Mouse (Mus musculus) lung, postnatal 4 days (tissue): ENCODE results near the gene Pdzph1.

Experiments
- DNase-seq, 2 experiments: peaks; one replicate each; pipeline ENCODE4 v3.0.0; 2021

The Pdzph1 gene

DNA sequence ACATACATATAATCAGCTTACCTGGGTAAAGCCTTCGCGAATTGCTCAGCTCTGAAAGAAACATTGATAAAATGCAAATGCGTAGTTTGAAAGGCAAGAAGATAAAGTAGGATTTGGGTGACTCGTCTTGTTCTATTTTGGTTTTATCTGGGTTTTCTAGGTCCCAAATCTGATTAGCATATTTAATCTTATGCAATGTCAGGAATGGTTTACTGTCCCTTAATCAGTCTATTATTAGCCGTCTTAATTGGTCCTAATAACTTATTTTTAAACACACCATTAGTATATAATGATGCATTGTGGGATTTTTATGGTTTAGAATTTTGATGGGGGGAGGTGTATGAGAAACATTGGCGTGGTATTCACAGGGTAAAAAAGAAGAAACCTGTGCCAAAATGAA is at the start of gene Pdzph1:
Gene Pdzph1, minus strand, starts transcription at position 101 of the 400 bp plus-strand sequence.
- no peak for DNase-seq

DNA sequence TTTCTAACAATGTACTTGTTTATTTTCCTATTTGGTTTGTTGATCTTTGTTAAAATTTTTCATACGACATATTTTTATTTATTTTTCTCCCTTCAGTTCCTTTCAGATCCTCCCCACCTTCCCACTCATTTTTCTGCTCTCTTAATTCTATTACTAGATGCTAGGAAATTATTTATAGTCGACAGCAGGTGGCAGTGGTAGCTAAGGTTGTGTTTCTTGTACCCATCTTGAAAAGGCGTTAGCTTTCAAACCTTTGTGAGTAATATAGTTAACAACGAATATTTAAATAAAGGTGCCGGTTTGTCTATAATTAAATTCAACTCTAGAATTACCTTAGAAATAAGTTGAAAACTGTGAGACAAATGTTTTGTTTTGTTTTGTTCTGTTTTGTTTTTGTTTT is 48.6 kb upstream of the Pdzph1 start:
- no peak for DNase-seq

GRCm38 (mm10) chr17:59033445-59033844 is 42.3 kb upstream of the Pdzph1 start:
- no peak for DNase-seq

DNA sequence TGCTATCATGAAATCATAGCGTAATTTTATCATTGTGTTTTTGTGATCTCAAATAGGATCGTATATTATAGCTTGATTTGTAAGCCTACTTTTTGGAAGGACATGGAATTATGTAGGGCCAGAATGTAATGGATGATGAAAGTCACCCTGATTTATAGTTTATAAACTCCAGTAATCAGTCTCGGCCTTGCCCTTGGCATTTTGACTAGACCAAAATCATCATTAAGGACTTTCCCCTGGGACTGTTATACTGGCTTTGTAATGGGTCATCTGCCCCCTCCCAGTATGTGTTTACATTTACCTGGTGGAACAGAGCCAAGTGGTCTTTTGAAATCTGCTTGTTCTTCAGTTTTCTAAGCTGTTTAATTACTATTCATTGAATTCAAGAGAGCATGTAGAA is 35.2 kb upstream of the Pdzph1 start:
- DNase-seq, result no peak

DNA sequence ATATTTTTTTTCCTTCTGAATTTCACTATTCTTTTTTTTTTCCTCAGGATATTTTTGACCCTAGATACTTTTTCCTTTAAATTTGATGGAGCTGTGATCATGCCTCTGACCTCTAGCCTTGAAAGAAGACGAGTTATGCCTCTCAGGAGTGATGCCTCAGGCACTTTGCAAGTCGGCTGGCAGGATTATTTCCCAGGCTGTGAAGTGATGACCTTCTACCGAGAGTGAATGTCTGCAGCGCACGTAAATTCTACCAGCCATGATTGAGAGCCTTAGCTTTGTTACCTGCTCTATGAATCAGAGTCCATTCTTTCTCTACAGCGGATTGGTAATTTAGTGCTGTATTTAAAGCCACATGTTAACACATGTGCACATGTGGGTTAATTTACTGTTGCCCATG is 33.3 kb upstream of the Pdzph1 start:
- DNase-seq, result no peak

DNA sequence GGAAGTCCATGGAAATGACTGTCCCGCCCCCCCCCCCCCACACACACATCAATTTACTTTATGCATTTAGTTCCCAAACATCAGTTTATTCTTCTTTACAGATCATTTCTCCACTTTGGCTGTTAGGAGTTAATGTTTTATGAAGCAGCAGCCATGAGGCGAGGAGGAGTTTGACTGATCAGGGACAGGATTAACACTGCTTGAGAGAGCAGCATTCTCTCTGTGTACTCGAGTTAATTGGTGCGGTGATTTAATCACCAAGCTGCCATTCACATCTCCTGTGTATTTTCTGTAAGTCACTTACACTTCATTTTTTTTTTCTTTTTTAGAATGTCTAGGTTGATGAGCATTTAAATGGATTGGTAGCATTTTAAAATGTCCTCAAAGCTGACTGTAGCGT is 32.8 kb upstream of the Pdzph1 start:
- DNase-seq, result no peak

DNA sequence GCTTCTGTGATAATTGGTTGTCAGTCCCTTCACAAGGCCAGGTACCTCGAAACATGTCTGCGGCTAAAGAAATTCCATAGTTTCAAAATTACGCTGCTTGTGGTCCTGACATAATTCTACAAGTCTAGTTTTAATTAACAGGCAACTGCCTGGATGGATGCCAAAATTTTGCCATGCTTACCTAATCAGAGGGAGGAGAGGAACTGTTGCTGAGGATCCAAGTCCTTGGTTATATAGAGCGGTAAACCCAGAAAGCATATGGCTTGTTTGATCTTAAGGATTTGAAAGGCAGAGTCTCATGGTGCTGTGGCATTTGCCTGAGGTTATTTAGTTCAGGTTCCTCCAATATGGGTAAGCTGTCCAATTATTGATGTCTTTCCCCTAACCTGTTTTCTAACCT is 27.5 kb upstream of the Pdzph1 start:
- DNase-seq, result no peak

GRCm38 (mm10) chr17:59013091-59013459 is 21.9 kb upstream of the Pdzph1 start, which contains the start of gene Nudt12:
TSS of gene Nudt12 (minus strand) at chr17:59013372.
- peak; percentile 69 to 71 for DNase-seq

DNA sequence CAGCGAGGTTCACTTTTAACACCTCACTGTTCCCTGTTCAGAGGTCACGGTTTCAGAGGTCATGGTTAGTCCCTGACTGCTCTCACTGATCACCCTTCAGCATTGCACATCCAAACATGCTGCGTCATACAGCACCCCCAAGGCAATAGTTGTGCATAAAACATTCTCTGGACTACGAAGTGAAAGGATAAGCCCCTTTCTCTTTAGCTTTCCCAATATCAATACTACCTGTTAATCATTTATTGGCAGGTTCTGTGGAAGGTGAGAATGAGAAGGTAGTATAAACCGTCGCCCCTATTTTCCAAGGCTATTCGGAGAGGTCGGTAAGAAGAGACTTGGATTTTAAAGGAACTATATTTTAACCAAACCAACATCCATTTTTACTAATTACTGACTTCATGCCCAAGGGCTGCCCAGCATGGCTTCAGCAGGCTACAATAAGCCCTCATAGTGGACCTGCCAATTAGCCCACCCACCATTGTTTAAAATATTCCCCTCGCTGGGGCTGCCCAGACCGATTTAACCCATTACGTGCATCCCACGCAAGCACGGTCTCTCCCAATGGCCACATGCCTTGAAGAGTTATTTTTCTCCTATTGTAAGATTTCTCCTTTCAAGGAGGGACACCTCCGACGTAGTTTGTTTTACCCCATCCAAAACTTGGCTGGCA is 21.4 kb upstream of the Pdzph1 start:
- DNase-seq, result peak in 1 of 2 experiments; percentile 5

GRCm38 (mm10) chr17:59011546-59012307 is 20.6 kb upstream of the Pdzph1 start:
- no peak for DNase-seq

- no peak for DNase-seq
Observed at GRCm38 (mm10) chr17:58973237-58973636, 17.9 kb downstream of the Pdzph1 start.

DNA sequence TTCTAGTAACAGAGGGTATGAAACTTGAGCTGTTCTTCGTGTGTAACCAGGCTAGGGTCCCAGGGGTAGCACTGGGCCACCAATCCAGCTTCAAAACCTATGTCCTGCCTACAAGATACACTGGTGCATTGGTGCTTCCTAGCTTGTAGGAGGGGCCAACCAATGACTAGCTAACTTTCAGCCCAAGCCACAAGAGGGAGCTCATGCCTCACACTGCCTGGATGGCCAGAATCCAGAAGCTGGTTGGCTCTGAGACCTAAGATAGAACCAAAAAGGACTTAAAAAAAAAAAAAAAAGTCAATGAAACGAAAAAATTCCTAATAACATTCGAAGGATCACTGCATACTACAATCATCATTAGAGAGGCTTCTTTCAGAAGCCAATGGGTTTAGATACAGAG is 31.3 kb downstream of the Pdzph1 start:
- no peak for DNase-seq

- DNase-seq, result no peak
Observed at GRCm38 (mm10) chr17:58957055-58957454, 34.1 kb downstream of the Pdzph1 start.

GRCm38 (mm10) chr17:58943015-58943822 is 48.0 kb downstream of the Pdzph1 start:
- DNase-seq, result no peak

GRCm38 (mm10) chr17:58938598-58938997 is 52.6 kb downstream of the Pdzph1 start:
- DNase-seq, result no peak

GRCm38 (mm10) chr17:58937533-58937932 is 53.6 kb downstream of the Pdzph1 start:
- DNase-seq, result no peak

GRCm38 (mm10) chr17:58932983-58933280 is 58.2 kb downstream of the Pdzph1 start:
- no peak for DNase-seq

DNA sequence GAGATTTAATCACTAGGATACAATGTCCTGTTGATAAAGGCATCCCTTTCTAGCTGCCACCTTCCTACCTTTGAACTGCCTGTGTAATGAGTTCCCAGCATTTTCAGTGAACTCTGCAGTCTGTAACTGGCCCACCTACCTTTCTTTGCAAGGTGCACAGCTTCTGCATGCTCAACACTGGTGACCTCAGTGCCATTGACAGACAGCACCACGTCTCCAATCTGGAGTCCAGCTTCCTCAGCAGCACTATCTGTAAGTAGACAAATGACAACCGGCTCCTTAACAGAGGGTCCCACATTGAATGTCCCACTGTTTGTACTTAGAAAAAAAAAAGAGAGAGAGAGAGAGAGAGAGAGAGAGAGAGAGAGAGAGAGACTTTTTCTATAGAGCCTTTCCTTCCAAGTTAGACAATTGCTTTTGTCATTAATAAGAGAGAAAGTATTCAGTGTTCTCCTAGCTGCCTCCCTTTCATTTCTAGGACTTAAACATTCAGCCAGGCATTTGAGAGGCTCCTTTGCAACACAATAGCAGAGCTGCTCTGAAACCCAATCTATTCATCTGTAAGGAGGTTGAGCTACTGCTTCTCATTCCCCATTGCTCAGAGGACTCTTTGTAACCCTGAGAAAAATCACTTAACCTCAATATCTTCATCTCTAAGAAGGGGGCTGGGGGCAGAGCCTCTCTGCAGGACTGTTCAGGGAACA is 58.7 kb downstream of the Pdzph1 start:
- DNase-seq, result no peak

DNA sequence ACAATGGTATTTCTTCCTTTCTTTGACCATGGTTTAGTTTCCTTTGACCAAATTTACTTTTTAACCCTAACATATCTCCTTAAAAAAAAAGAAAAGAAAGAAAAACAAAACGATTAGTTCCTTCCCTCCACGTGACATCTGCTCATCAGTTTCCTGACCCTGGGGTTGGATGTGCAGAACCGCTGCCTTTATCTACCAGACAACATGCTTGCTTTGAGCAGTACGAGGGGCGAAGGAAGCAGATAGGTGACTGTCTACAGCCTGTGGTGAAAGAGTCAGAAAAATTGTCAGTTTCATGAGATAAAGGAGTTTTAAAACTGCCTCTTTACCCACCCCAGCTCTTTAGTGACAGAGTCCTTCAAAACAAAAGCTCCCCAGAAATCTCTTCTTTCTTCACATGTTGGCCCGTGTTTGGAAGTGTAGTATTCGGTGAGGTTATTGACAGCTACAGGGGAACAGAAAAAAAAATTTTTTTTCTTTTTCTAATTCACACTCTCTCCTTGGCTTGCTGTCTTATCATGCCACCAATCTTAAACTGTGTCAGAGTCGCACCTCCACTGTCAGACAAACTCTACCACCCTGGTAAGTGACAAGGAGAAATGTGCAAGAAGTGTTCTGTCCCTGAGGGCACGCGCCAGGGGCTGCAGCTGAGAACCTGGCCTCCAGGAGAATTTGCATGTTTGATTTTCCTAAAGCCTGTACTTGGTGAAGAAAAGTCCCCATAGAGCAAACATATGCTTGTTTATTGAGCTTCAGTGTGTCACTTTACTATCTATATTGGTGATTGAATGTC is 66.2 kb downstream of the Pdzph1 start:
- DNase-seq, result no peak

DNA sequence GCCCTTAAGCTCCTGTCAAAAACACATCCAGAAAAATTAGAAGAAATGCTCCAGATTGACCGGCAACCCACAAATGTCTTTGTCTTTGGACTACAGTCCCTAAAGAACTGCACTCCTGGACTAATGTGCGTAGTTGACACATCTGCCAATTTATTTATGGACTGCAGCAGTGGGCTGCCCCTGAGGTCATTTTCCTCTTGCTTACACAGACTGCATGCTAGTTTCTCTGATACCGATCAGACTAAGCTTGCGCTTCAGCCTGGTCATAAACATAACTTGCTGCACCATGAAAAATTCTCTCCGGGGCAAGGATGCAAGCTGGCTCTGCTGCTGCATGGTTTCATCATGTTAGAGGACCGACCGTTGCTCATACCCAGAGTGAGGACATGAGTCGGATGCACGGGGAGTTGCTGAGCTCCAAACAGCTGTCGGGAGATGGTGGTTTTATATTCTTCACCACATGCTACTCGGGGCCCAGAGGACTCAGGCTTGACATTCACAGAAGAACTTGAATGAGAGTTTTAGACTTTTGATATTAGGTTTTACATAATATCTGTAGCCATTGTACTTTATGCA is 67.2 kb downstream of the Pdzph1 start:
- DNase-seq, result no peak

DNA sequence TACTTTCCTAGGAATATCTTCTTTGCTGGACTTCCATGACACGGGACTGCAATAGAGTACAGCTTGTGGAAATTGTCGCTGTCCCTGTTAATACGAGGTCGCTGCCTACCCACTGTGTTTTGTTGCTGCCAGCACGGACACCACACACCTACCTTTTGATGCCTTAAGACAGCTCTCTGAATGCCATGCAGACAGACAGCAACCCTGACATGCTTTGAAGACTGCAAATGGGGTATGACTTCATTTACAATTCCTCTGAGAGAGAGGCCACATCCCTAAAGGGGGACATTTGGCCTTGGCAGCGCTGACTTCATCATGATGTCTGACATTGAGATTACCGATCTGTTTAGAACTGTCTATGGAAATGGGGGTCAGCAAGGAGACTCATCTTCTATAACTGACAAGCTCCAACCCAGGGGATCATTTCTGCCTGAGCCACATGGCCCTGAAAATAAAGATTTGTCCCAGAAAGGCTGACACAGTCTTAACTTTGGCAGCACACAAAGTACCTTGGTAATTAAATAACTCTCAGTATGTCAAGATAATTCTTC is 67.8 kb downstream of the Pdzph1 start:
- no peak for DNase-seq

DNA sequence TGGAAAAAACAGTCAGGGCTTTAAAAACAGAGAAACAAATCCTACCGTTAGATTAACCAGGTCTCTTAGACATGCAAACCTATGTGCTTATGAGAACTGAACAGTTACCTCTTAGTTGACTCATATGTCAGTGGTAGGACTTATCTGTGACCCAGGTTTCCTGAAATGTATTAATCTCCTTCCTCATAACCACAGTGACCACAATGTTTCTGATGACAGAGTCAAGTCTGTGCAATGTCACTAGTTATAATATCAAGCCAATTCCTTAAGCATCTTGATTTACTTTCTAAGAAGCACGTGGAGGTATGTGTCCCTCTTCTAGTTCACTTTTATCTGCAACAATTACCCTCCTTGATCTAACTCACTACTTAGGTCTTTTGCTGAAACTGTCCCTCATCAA is 68.4 kb downstream of the Pdzph1 start:
- DNase-seq, result no peak
